Mouse (Mus musculus) WW6 (cell line): ENCODE measurements around the gene Men1.

Source experiments
- DNase-seq: peaks from one replicate; pipeline ENCODE4 v3.0.0-alpha.2; 2013; ENCODE audit warnings: low read depth, low spot score

The Men1 gene

DNA sequence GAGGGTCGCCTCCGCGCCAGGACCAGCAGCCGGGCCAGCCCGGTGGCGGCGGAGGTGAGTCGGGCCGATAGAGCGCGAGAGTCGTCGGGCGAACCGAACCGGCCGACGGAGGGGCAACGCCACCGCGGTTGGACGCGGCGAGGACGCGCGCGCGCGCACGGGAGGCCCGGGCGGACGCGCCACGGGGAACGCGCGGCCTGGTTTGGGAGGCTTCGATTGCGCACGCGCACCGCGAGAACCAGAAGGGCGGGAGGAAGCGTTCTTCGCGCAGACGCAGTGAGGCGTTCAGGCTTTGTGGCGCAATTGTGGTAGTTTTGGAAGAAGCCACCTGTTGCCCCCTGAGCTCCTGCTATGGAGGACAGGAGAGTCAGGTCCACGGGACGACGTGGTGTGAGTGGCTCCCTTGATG is 29.5 kb downstream of the Men1 start:
- DNase-seq = peak; percentile 61

DNA sequence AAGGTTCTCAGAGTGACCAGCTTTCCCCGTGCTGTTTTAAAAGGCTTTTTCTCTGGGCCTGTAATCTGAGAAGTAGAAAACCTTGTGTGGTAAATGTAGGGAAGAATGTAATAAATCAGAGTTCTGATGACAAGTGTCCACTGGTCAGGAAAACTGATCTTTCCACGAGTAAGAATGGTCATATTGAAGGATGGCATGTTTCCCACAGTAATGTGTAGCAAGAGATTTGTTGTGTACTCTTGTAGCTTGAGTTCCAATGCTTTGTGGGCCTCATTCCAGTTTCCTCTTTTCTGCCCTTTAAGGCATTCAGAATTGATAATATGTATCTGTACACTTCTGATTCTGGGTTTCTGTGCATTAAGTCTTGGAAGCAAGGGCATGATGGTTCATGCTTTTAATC is 30.1 kb downstream of the Men1 start:
- no peak for DNase-seq

DNA sequence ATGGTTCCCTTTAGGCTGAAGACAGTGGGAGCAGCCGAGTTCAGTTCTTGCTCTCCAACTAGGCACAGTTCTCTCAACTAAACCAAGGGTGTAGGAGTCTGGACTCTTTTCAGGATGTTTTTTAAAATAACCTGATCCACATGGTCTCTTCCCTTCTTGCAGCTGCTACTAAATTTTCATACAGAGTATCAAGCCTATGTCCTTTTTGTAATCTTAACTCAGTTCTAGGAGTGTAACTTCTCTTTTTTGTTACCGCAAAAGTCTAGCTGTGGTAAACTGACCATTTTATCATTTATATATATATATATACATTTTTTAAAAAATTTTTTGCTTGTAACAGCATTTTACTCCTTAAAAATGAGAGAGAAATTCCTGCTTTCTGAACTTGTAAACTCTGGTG is 35.4 kb downstream of the Men1 start:
- DNase-seq = no peak

DNA sequence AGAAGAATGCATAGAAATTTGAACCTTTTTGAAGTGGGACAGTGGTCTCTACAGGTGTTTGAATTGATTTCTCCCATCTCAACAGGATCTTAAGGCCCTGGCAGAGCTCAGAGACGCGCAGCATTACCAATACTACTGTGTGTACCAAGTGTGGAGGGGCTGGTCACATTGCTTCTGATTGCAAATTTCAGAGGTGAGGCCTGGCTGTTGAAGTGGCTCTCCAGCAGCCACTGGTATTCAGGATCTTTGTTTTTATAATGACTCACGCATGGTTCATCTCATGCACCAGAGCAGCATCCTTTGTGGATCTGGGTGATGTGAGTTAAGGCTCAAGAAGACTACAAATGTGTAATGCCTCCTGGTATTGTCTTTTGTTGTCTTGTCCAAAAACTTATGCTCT is 37.7 kb downstream of the Men1 start:
- no peak for DNase-seq

DNA sequence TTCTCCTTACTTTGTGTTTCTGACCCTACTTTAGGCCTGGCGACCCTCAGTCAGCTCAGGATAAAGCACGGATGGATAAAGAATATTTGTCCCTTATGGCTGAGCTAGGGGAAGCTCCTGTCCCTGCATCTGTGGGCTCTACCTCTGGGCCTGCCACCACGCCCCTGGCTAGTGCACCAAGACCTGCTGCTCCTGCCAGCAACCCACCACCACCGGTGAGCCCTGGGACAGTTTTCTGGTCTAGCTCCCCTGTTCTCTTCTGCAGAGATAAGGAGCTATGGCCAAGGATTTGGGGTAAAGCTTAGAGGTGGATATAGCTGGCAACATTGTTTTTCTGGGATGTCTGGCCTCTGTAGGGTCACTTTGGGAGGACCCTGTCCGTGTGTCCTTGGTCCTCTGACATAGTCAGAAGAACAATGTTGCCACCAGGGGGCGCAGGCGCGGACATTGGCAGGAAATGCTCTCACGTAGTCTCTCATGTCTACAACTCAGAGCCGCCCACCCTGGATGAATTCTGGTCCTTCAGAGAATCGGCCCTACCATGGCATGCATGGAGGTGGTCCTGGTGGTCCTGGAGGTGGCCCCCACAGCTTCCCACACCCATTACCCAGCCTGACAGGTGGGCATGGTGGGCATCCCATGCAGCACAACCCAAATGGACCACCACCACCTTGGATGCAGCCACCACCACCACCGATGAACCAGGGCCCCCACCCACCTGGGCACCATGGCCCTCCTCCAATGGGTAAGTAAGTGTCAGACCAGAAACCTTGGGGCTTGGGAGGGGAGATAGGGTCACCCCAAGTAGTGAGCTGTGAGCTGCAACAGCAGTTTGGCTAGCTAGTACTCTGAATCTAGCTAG is 39.0 kb downstream of the Men1 start:
- DNase-seq = no peak

DNA sequence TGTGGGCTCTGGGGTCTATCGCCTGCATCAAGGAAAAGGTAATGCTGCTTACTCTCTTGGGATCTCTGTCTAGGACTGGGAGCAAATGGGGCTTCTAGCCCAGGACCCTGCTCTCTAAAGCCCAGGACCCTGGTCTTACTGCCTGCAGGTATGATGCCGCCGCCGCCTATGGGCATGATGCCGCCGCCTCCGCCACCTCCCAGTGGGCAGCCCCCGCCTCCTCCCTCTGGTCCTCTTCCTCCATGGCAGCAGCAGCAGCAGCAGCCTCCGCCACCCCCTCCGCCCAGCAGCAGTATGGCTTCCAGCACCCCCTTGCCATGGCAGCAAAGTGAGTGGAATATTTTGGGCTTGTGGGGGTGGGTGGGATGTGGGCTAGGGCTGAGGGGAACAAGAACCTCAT is 39.8 kb downstream of the Men1 start:
- DNase-seq = no peak

DNA sequence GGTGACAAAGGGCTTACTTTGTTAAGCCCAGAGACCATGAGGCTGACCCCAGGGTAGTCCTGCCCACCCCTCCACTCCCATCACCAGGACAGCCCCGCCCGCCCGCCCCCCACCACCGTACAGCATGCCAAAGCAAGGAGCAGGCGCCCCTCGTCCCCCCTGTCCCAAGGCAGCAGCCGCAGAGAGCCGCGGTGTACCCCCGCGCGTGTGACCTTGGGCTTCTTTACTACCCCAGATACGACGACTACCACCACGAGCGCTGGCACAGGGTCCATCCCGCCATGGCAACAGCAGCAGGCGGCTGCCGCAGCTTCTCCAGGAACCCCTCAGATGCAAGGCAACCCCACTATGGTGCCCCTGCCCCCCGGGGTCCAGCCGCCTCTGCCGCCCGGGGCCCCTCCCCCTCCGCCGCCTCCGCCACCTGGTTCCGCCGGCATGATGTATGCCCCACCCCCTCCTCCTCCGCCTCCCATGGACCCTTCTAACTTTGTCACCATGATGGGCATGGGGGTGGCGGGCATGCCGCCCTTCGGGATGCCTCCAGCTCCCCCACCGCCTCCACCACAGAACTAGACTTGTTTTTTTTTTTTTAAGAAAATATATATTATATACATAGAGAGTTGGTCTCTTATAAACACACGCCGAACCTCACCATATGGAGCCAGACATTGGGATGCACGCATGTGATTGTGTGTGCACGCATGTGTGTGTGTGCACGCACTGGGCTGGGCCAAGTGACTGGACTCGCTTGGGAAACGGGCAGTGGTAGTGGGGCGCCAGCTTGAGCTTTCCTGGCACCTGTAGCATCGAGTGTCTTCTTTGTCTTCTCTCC is 40.9 kb downstream of the Men1 start:
- no peak for DNase-seq

DNA sequence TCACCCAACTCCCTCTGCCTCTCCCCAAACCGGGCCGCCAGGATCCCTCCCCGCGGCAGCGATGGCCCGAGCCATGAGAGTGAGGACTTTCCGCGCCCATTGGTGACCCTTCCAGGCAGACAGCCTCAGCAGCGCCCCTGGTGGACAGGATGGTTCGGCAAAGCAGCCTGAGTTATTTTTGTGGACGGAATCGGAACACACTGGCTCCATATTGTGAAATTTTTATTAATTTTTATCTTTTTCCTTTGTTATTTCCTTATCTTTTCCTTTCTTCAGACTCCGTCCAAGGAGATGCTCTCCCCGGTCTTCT is 41.4 kb downstream of the Men1 start:
- no peak for DNase-seq

DNA sequence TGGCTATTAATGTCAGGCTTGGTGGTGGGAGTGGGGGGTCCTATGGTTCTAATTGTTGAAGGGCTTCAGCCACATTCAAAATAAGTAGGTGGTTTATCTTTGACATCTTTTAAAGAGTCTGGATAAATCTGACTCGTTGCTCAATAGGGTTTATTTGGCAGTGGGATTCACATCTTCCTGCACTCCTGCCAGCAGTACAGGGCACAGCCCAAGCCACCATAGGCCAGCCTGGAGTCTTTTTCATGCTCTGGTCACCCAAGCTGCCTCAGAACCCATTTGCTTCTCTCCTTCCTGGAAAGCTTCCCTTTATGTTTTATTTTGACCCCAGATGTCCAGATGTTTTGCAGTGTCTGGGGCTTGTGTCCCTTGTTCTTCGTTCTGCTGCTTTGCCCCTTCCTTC is 41.9 kb downstream of the Men1 start:
- DNase-seq = no peak

DNA sequence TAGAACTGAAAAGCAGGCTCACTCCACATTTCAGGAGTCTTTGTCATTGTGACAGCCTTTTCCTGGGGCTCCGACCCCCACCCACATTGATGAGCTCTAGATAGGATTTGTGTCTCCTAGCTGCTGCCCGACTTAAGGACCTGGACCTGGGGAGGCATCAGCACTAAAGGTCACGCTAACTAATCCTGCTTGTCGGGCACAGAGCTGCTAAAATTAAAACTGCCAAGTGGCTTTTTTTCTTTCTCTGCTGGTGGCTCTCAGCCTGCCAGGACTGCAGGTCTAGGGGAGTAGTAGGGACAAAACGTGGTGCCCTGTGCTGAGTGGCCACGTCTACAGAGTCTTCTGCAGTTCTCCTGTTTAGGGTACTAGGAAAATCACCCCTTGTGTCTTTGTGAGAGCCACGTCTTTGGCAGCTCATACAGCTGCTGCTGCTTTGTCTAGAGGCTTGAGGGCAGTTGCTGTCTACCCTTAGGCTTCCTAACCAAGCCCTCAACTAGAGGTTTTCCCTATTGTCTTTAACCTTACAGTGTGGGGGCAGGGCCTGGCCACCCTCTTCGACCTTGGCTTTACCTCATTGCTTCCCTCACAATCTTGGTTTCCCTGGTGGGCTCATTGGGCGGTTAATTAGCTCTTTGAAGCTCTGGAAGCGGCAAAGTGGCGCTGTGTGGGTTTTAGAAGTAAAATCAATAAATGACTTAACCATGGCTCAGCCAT is 42.7 kb downstream of the Men1 start:
- DNase-seq = no peak

DNA sequence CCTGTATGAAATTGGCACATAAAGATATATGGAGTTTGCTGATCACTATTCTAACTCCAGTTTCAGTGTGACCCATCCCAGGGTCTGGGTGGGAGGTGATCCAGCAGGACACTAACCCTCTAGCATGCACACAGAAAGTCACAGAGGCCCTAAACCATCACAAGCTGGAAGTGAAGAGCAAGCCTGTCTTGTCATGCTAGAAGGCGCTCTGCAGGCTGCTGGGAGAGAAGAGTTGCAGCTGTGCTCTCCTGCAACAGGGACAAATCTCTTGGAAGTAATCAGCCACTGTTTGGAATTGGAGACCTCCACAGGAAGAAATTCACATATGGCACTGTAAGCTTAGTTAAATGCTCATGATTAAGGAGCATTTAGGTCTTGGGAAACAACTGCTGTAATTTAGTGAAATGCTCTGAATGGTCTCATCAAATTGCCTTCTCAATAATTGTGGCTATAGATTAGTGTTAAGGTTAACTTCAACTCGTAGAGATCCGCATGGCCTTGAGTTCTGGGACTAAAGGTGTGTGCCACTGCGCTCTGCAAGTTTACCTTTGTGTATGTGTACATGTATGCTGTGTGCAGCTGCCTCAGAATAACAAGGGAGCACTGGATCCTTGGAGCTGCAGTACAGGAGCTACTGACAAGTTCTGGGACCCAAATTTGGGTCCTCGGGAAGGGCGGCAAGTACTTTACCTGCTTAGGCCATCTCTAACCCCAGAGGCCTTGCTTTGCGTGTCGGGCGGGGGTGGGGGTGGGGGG is 45.8 kb downstream of the Men1 start:
- no peak for DNase-seq

DNA sequence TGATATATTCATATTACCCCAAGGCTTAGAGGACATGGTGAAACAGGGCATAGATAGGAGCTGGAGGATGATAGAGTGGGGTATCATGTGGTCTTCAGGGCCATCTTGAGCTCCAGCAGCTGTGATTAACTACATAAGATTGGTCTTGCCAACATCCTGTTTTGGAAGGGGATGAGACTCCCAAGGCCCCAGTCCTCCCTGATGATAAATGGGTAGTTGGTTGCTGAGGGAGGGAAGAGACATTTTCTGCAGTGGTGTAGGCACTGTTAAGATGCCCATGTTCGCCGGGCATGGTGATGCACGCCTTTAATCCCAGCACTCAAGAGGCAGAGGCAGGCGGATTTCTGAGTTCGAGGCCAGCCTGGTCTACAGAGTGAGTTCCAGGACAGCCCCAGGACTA is 46.5 kb downstream of the Men1 start:
- DNase-seq = no peak

DNA sequence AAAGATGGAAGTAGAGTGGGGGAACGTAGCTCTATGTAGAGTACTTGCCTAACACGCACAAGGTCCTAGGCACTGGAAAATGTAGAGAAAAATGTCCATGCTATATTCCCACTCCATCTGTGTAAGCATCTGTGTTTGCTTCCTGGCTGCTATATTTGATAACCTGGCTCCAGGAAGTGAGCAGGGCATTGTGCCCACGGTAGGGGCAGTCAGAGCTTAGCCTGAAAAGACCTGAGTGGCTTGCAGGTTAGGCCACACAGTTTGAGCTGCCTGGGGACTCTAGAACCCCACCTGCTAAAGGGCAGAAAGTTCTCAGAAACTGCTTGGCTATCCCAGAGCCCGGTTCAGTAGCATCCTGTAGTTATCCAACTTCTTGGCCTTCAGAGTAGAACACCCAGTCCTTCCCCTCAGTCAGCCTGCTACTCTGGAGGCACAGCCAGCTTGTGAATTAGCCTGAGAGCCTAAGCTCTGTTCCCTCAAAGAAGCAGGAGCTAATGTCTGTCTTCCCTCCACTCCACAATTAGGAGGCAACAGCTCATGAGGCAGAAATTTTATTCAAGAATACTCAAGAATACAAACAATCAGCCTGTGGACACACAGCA is 47.6 kb downstream of the Men1 start:
- no peak for DNase-seq

DNA sequence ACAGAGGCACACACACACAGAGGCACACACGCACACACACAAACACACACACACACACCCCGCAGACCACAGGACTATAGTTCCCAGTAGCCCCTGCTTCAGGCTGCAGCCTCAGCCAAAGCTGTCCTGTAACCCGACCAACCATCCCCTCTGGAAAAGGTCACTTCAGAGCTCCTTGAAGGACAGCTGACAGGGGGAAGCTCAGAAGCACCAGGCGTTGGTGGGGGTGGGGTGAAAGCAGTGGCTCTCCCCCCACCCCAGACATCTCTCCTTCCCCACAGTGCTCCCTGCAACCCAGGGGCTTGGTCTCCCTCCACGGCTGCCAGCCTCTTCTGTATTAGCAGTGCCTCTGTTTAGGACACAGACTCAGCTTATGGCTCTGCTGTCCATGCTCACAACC is 48.7 kb downstream of the Men1 start:
- no peak for DNase-seq

DNA sequence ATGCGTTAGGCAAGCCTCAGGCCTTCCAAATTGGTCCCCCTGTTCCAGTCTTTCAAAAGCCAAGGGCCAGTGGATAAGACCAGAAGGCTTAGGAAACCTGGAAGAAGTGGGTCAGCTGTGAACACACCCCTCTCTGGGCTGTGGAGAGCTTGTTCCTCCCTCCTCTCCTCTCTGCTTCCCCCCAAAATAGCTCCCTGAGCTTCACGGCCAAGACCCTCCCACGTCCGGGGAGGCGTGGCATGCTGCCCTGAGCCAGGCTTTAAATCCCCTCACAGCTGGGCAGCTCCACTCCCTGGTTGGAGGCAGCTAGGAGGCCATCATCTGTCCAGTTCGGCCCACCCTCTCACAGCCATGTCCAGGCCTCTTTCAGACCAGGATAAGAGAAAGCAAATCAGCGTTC is 49.3 kb downstream of the Men1 start, which contains the start of gene Pygm:
Gene Pygm, plus strand, starts transcription at position 272 of the 400 bp plus-strand sequence.
- DNase-seq = no peak

DNA sequence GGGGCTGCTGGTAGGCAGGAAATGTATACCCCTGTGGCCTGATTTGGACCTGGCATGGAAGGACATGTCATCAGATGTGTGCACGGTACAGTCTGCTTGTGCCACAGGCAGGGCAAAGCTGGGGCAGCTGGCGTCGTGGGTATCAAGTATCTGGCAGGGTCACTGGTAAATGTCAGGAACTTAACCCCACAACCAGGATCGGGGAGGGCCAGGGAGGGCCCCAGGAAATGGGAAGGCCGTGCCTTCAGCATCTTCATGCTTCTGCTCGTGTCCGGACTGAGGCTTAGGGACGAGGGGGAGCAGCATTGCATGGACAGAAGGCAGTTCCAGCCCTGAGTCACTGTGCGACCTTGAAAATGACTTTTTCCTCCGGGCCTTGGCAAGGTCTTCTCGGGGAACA is 50.2 kb downstream of the Men1 start:
- no peak for DNase-seq

DNA sequence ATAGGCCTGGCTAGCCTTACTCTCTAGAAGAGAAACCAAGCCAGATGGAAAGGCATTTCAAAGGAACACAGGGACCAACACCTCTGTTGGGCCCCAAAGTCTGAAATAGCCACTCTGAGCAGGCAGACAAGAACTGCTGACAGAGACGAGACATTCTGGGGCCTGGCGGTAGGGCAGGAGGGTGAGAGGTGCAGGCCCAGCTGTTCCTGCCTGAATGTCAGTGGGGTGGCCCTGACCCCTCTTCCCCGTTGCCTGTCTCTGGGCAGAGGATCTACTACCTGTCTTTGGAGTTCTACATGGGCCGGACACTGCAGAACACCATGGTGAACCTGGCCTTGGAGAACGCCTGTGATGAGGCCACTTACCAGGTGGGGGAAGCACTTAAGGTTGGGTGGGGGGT is 50.6 kb downstream of the Men1 start:
- DNase-seq = no peak

DNA sequence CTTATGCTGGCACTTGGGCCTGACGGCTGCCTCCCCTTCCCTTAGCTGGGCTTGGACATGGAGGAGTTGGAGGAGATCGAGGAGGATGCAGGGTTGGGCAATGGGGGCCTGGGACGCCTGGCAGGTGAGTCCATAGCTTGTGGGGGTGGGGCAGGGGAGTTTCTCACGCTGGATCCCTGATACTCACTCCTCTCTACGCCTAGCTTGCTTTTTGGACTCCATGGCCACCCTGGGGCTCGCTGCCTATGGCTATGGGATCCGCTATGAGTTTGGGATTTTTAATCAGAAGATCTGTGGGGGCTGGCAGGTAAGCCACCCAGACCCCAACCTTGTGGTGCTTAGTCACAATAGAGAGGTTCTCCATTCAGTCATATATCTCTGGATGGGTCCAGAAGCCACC is 51.0 kb downstream of the Men1 start:
- DNase-seq = no peak

DNA sequence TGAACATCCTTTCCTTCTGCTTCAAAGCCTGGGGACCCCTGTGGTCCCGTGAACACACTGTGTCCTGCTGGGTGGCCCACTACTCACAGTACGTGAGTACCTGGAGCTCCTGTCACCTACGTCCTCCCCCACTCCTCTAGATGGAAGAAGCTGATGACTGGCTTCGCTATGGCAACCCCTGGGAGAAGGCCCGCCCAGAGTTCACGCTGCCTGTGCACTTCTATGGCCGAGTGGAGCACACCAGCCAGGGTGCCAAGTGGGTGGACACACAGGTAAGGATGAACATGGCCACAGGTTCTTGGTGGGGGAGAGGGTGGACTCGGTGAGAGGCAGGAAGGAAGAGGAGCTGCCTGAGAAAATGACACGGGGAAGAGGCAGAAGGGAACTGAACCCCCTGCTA is 51.5 kb downstream of the Men1 start:
- no peak for DNase-seq

DNA sequence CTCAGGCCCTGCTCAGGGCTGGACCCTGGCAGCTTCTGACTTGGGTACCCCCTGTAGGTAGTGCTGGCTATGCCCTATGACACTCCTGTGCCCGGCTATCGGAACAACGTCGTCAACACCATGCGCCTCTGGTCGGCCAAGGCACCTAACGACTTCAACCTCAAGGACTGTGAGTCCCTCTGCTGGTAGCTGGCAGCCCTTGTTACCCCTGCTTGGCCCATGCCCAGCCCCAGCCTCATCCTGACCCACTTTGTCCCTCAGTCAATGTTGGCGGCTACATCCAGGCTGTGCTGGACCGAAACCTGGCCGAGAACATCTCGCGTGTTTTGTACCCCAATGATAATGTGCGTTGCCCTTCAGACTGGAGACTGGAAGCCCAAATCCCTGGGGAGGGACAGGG is 53.2 kb downstream of the Men1 start:
- DNase-seq = no peak

DNA sequence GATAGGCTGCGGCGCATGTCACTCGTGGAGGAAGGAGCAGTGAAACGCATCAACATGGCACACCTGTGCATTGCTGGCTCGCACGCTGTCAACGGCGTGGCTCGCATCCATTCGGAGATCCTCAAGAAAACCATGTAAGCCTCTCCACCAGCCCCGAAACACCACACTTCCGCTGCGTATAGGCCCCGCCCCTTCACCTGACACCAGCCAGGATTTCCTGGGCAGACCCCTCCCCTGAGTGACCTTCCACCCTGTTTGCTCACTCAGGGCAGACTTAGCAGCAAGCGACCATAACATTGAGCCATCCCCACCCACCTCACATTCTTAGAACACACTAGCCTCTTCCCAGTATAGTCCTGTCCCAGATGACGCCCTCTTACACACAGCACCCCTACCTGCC is 55.0 kb downstream of the Men1 start:
- DNase-seq = peak; percentile 67
